Mouse (Mus musculus): ENCODE data around the gene Clip4. TPM values are rescaled to one million over a fixed set of nuclear protein-coding genes. Genes with fewer than 3 reads are reported as not detected.

Clip4 gene
- polyA plus RNA-seq, 1 experiment from 2014 or later: 12.2 TPM

DNA sequence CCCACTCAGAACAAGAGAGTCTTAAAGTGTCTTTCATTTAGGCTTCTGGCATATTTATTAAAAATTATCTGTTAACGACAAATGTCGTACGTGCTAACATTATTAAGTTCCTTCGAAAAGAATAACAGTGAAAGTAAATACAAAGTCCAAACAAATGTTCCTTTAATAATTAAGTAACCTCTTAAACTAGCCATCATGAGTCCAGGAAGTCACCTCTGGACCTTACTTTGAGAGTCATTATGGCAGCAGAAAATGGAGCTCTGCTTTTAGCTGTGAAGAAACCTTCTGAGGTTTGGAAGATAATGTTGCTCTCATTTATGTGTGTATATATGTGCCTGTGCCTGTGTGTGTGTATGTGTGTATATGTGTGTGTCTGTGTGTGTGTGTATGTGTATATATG is 35.6 kb downstream of the Clip4 start:
- Histone ChIP-seq H3K27ac (replicated peaks; ENCODE audit: low read depth, low read length) (no peak overlapping the region), H3K9ac (replicated peaks; ENCODE audit: low read length) (no peak overlapping the region), H3K4me2 (ENCODE audit: low read length) (no peak overlapping the region), H3K27me3 (ENCODE audit: control insufficient read depth, insufficient read depth, low read length) (no peaks in the 10 kb centered on the region), H3K4me1 (ENCODE audit: control insufficient read depth, insufficient read depth, low read length) (no peaks in the 10 kb centered on the region), H3K9me3 (ENCODE audit: control insufficient read depth, low read length) (no peaks in the 10 kb centered on the region), H3K36me3 (ENCODE audit: control insufficient read depth, insufficient read depth, low read length) (peaks cover 34% of the 10 kb centered on the region), H3K4me3 (replicated peaks; ENCODE audit: low read depth, low read length) (no peak overlapping the region)
- WGBS: 95% methylated on average over 4 of the region's 4 CpGs
- no peak for ATAC-seq (ENCODE audit: low FRiP score, low TSS enrichment)
- DNase-seq: no peak

DNA sequence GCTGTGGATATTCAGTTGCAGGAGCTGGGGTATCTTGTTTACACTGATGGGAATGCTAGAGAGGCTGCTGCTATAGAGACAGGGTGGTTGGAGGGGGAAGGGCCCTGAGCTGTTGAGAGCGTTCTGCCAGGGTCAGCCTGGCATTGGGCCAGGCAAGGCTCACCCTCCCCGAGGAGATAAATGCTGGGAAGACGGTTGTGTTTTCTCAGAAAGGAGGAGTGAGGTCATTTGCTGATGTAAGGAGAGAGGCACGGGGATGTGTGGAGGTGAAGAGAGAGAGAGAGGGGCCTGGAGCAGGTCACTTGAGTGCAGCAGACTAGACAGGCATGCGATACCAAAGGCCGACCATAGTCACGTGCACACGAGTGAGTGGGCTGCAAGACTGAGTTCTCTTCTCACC is 42.8 kb downstream of the Clip4 start:
- ATAC-seq (ENCODE audit: low FRiP score, low TSS enrichment) (no peak; the same call in 1 of the 2 replicates), DNase-seq (peak; percentile 51)
- H3K36me3 ChIP-seq (ENCODE audit: control insufficient read depth, insufficient read depth, low read length): 0 out of 2 replicates have a peak, but pooled peaks cover 9% of the 10 kb centered on the region
- no peaks in the 10 kb centered on the region for H3K4me1 ChIP-seq (ENCODE audit: control insufficient read depth, insufficient read depth, low read length)
- H3K27me3 ChIP-seq (ENCODE audit: control insufficient read depth, insufficient read depth, low read length): no peaks in the 10 kb centered on the region
- no peak overlapping the region for H3K4me3 ChIP-seq (replicated peaks; ENCODE audit: low read depth, low read length)
- H3K27ac ChIP-seq (replicated peaks; ENCODE audit: low read depth, low read length): no peak overlapping the region
- no peak overlapping the region for H3K9ac ChIP-seq (replicated peaks; ENCODE audit: low read length)
- no peaks in the 10 kb centered on the region for H3K9me3 ChIP-seq (ENCODE audit: control insufficient read depth, low read length)
- H3K4me2 ChIP-seq (ENCODE audit: low read length): no peak overlapping the region
- WGBS: 63% methylated on average over 8 of the region's 8 CpGs

DNA sequence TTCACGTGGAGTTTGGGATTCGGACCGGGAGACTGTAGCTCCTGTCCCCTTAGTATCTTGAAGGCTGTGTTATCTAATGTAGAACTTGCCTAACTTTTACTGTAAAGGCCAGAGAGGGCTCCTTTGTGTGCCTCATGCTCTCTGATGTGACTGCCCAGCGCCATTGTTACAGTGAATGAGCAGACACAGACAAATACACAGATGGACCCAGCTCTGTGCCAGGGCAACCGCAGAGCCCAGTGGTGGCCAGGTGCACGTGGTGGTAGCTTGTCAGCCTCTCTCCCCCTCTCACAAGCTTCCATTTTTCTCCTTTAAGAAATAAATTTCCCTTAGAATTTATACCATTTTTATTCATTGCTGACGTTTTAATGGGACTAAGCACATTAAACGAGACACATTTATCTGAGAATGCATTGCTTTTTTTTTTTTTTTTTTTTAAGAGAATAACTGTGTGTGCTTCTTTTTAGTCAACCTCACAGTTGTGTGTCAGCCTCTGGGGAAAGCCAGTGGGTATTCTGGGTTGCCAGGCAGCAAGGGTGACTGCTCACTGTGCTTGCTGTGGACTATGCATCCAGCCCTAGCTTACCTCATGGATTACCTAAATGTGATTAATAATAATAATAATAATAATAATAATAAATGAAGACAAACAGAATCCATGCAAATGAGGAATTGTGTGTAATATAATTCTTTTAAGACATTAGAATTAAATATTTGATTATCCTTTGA is 48.0 kb downstream of the Clip4 start:
- ATAC-seq (ENCODE audit: low FRiP score, low TSS enrichment): no peak
- DNase-seq: no peak
- H3K4me3 ChIP-seq (replicated peaks; ENCODE audit: low read depth, low read length): no peak overlapping the region
- H3K4me1 ChIP-seq (ENCODE audit: control insufficient read depth, insufficient read depth, low read length): no peaks in the 10 kb centered on the region
- H3K4me2 ChIP-seq (ENCODE audit: low read length): no peak overlapping the region
- no peaks in the 10 kb centered on the region for H3K9me3 ChIP-seq (ENCODE audit: control insufficient read depth, low read length)
- H3K9ac ChIP-seq (replicated peaks; ENCODE audit: low read length): no peak overlapping the region
- H3K27ac ChIP-seq (replicated peaks; ENCODE audit: low read depth, low read length): no peak overlapping the region
- 0 out of 2 replicates have a peak, but pooled peaks cover 8% of the 10 kb centered on the region for H3K36me3 ChIP-seq (ENCODE audit: control insufficient read depth, insufficient read depth, low read length)
- WGBS: 85% methylated on average over 8 of the region's 8 CpGs
- H3K27me3 ChIP-seq (ENCODE audit: control insufficient read depth, insufficient read depth, low read length): no peaks in the 10 kb centered on the region

DNA sequence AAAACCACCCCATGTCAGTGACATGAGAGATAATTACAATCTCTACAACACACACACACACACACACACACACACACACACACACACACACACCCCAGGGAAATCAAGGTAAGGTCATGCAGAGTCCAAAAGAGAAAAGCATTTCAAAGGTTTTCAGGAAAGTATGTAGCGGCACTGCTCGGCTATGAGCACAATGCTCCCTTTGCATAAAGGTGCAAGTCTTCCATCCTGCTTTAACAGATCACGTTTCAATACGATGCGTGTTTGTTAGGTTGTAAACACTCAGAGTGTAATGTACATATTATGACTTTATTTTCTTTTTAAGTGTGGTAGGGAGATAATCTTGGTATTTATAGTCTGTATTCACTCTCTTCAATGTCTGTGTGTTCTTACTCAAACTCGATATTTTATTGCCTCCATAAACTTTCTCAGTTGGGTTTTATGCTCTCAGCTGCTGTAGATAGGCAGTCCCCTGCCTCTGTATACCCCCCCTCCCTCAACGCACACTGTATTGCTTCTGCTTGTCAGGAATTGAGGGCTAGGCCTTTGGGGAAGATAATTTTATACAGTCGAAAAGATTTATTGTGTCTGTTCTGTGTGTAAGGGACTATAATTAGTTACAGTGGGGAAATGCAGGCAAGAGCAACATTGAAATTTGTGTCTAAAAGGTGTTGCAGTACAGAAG is 55.5 kb downstream of the Clip4 start:
- no peak overlapping the region for H3K9ac ChIP-seq (replicated peaks; ENCODE audit: low read length)
- WGBS: 88% methylated on average over 8 of the region's 8 CpGs
- no peaks in the 10 kb centered on the region for H3K4me1 ChIP-seq (ENCODE audit: control insufficient read depth, insufficient read depth, low read length)
- no peaks in the 10 kb centered on the region for H3K27me3 ChIP-seq (ENCODE audit: control insufficient read depth, insufficient read depth, low read length)
- ATAC-seq (ENCODE audit: low FRiP score, low TSS enrichment): no peak
- H3K36me3 ChIP-seq (ENCODE audit: control insufficient read depth, insufficient read depth, low read length): peaks cover 26% of the 10 kb centered on the region; the same call in 1 of the 2 replicates
- H3K4me2 ChIP-seq (ENCODE audit: low read length): no peak overlapping the region
- H3K4me3 ChIP-seq (replicated peaks; ENCODE audit: low read depth, low read length): no peak overlapping the region
- no peaks in the 10 kb centered on the region for H3K9me3 ChIP-seq (ENCODE audit: control insufficient read depth, low read length)
- no peak for DNase-seq
- H3K27ac ChIP-seq (replicated peaks; ENCODE audit: low read depth, low read length): no peak overlapping the region

DNA sequence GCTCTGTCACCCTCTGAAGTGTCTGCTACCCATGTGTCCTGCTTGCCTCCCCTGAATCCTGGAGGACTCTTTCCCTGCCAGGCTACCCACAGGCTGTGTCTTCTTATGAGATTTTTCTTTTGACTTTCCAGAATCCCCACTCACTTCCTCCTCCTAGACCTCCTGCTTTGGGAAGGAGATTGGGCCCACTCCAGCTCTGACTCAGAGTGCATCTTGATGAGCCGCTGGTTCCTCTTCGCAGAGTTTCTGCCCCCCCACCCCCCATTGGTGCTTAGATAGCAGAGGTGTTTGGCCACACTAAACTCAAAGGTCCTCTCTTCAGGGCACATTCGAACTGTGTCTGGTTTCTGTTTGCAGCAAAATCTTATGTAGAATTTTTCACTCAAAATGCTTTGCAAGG is 58.3 kb downstream of the Clip4 start:
- 95% methylated on average over 3 of the region's 3 CpGs for WGBS
- Histone ChIP-seq H3K4me3 (replicated peaks; ENCODE audit: low read depth, low read length) (no peak overlapping the region), H3K36me3 (ENCODE audit: control insufficient read depth, insufficient read depth, low read length) (peaks cover 27% of the 10 kb centered on the region; the same call in 1 of the 2 replicates), H3K9me3 (ENCODE audit: control insufficient read depth, low read length) (no peaks in the 10 kb centered on the region), H3K9ac (replicated peaks; ENCODE audit: low read length) (no peak overlapping the region), H3K27ac (replicated peaks; ENCODE audit: low read depth, low read length) (no peak overlapping the region), H3K27me3 (ENCODE audit: control insufficient read depth, insufficient read depth, low read length) (no peaks in the 10 kb centered on the region), H3K4me1 (ENCODE audit: control insufficient read depth, insufficient read depth, low read length) (no peaks in the 10 kb centered on the region), H3K4me2 (ENCODE audit: low read length) (no peak overlapping the region)
- no peak for DNase-seq
- ATAC-seq (ENCODE audit: low FRiP score, low TSS enrichment): no peak

DNA sequence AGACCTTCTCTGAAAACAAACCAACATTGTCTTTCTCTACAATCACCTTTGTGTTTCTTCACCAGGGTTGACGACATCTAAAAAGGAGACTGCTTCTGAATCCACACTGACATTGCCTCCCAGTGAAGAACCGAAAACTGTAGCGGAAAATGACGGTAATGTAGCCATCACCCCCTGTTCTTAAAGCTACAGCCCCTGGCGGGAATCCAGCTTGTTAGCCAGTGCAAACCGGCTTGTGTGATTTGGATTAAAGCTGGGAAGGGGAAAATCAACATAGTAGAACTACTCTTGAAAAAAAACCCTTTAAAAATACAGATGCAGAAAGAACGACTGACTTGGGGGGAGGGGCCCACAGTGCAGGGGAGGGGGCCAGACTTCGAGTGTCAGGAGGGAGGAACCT is 59.4 kb downstream of the Clip4 start:
- H3K27me3 ChIP-seq (ENCODE audit: control insufficient read depth, insufficient read depth, low read length): no peaks in the 10 kb centered on the region
- no peaks in the 10 kb centered on the region for H3K4me1 ChIP-seq (ENCODE audit: control insufficient read depth, insufficient read depth, low read length)
- no peak overlapping the region for H3K4me2 ChIP-seq (ENCODE audit: low read length)
- ATAC-seq (ENCODE audit: low FRiP score, low TSS enrichment) (no peak), DNase-seq (peak; percentile 39)
- no peak overlapping the region for H3K9ac ChIP-seq (replicated peaks; ENCODE audit: low read length)
- H3K9me3 ChIP-seq (ENCODE audit: control insufficient read depth, low read length): no peaks in the 10 kb centered on the region
- H3K4me3 ChIP-seq (replicated peaks; ENCODE audit: low read depth, low read length): no peak overlapping the region
- peaks cover 27% of the 10 kb centered on the region; the same call in 1 of the 2 replicates for H3K36me3 ChIP-seq (ENCODE audit: control insufficient read depth, insufficient read depth, low read length)
- 68% methylated on average over 8 of the region's 8 CpGs for WGBS
- H3K27ac ChIP-seq (replicated peaks; ENCODE audit: low read depth, low read length): no peak overlapping the region

DNA sequence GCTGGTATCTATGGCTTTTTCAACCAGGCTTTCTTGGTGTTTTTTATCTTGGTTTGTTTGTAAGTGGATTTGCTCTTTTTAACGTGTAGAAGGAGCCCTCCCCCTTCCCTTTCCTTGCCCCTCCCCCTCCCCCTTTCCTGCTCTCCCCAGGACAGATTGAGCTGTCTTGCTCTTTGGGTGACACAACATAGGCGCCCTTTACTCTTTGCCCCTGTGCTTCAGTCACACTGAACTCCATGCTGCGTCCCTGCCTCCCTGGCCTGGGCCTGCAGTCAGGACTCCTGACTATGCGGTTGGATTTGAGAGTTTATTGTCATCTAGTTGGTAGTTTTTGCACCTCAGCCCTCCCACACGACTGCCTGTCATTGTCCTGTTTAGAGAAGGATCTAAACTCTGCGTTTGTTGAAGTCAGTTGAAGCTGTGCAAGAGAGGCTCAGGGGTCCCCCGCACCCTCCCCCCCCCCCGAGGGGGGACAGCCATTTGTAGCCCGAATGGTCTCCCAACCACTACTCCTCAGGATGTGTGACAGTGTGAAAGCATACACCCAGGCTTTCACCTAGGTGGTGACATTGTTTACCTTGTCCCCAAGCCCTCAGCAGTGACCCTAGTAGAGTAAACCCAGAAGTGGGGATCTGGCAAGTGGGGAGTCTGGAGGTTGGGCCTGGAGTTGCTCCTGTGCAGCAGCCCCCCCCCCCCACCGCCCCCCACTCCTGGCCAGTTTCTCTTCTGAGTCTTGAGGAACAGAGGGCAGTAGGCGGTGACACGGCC is 60.6 kb downstream of the Clip4 start:
- DNase-seq: no peak

DNA sequence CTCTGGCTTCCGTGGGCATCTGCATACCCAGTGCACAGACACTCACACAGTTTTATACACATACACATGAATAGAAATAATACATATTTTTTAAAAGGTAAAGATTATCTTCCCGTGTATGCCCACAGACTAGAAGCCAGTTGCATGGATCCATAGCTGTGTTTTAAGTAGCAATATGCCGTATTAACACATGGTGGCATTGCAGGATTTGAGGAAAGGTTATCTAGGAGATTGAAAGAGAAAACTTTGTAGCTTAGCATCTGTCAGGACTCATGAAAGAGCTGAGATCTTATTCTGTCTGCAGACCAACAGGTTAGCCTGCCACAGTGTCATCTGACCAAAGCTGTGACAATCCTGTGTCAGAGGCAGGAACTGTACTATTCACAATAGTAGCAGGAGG is 63.7 kb downstream of the Clip4 start:
- no peak for ATAC-seq (ENCODE audit: low FRiP score, low TSS enrichment)
- Histone ChIP-seq H3K27me3 (ENCODE audit: control insufficient read depth, insufficient read depth, low read length) (no peaks in the 10 kb centered on the region), H3K4me3 (replicated peaks; ENCODE audit: low read depth, low read length) (no peak overlapping the region), H3K9me3 (ENCODE audit: control insufficient read depth, low read length) (no peaks in the 10 kb centered on the region), H3K36me3 (ENCODE audit: control insufficient read depth, insufficient read depth, low read length) (peaks cover 9% of the 10 kb centered on the region; the same call in 1 of the 2 replicates), H3K4me2 (ENCODE audit: low read length) (no peak overlapping the region), H3K27ac (replicated peaks; ENCODE audit: low read depth, low read length) (no peak overlapping the region), H3K4me1 (ENCODE audit: control insufficient read depth, insufficient read depth, low read length) (no peaks in the 10 kb centered on the region), H3K9ac (replicated peaks; ENCODE audit: low read length) (no peak overlapping the region)
- peak; percentile 71 for DNase-seq
- WGBS: 88% methylated on average over 3 of the region's 3 CpGs

More for the DNA sequence above, 60.6 kb downstream of the Clip4 start:
- ATAC-seq (ENCODE audit: low FRiP score, low TSS enrichment): no peak
- H3K36me3 ChIP-seq (ENCODE audit: control insufficient read depth, insufficient read depth, low read length): peaks cover 27% of the 10 kb centered on the region; the same call in 1 of the 2 replicates
- WGBS: 72% methylated on average over 12 of the region's 12 CpGs
- no peak overlapping the region for H3K9ac ChIP-seq (replicated peaks; ENCODE audit: low read length)
- no peak overlapping the region for H3K4me2 ChIP-seq (ENCODE audit: low read length)
- no peaks in the 10 kb centered on the region for H3K27me3 ChIP-seq (ENCODE audit: control insufficient read depth, insufficient read depth, low read length)
- no peaks in the 10 kb centered on the region for H3K9me3 ChIP-seq (ENCODE audit: control insufficient read depth, low read length)
- no peak overlapping the region for H3K27ac ChIP-seq (replicated peaks; ENCODE audit: low read depth, low read length)
- H3K4me1 ChIP-seq (ENCODE audit: control insufficient read depth, insufficient read depth, low read length): no peaks in the 10 kb centered on the region
- H3K4me3 ChIP-seq (replicated peaks; ENCODE audit: low read depth, low read length): no peak overlapping the region

All from midbrain, embryonic 14.5 days (tissue).